Mouse (Mus musculus): ENCODE measurements around the gene Cmtm1. TPM values are rescaled to one million over a fixed set of nuclear protein-coding genes. Genes with fewer than 3 reads are reported as not detected.
A peak's percentile ranks its signal among the peaks of the same experiment; 100 is the strongest.
"Not testable (repeated sequence)": the region's sequence is repeated elsewhere in the genome, so short reads cannot be mapped to it uniquely, and the experiment has no call there.

The Cmtm1 gene
- polyA plus RNA-seq (2015; fragmentation: Nextera tagmentation; extraction: Ambion mirVana), result not detected in 2 replicates

GRCm38 (mm10) chr8:104309441-104310155 is at the start of gene Cmtm1, which contains the start of gene Gm45711:
Gene Cmtm1 (minus strand): TSS chr8:104310145.
Gene Gm45711 (minus strand): TSS chr8:104310081.
- H3K9ac ChIP-seq; H3K36me3 ChIP-seq; H3K4me1 ChIP-seq; H3K27ac ChIP-seq; H3K4me3 ChIP-seq; H3K27me3 ChIP-seq; H3K9me3 ChIP-seq; ATAC-seq (ENCODE audit: borderline replicate concordance, extremely low read depth, low FRiP score, low TSS enrichment); H3K4me2 ChIP-seq: not testable (repeated sequence)
- WGBS, result 84% methylated on average over 36 of the region's 36 CpGs

- Histone ChIP-seq H3K4me2 (no peak overlapping the region), H3K4me3 (no peak overlapping the region), H3K36me3 (peaks cover 14% of the 10 kb centered on the region; the same call in 1 of the 2 replicates), H3K9ac (no peak overlapping the region), H3K27me3 (no peaks in the 10 kb centered on the region), H3K4me1 (no peaks in the 10 kb centered on the region), H3K27ac (no peak overlapping the region), H3K9me3 (no peaks in the 10 kb centered on the region)
- WGBS, result 84% methylated on average over 3 of the region's 3 CpGs
- ATAC-seq (ENCODE audit: borderline replicate concordance, extremely low read depth, low FRiP score, low TSS enrichment), result no peak
These were observed 48.7 kb upstream of the Cmtm1 start for GRCm38 (mm10) chr8:104358637-104359036.

- Histone ChIP-seq H3K9me3 (no peaks in the 10 kb centered on the region), H3K27ac (no peak overlapping the region), H3K36me3 (peaks cover 18% of the 10 kb centered on the region; the same call in 1 of the 2 replicates), H3K4me3 (no peak overlapping the region), H3K27me3 (no peaks in the 10 kb centered on the region), H3K4me1 (no peaks in the 10 kb centered on the region), H3K4me2 (no peak overlapping the region), H3K9ac (no peak overlapping the region)
- 90% methylated on average over 10 of the region's 10 CpGs for WGBS
- ATAC-seq (ENCODE audit: borderline replicate concordance, extremely low read depth, low FRiP score, low TSS enrichment), result no peak
These were observed 44.6 kb upstream of the Cmtm1 start for GRCm38 (mm10) chr8:104354504-104354903.

GRCm38 (mm10) chr8:104353186-104353585 is 43.2 kb upstream of the Cmtm1 start:
- Histone ChIP-seq H3K27me3 (no peaks in the 10 kb centered on the region), H3K4me3 (no peak overlapping the region), H3K27ac (no peak overlapping the region), H3K4me1 (no peaks in the 10 kb centered on the region), H3K4me2 (no peak overlapping the region), H3K9me3 (no peaks in the 10 kb centered on the region), H3K36me3 (peaks cover 18% of the 10 kb centered on the region; the same call in 1 of the 2 replicates), H3K9ac (no peak overlapping the region)
- WGBS, result 54% methylated on average over 5 of the region's 5 CpGs
- ATAC-seq (ENCODE audit: borderline replicate concordance, extremely low read depth, low FRiP score, low TSS enrichment), result no peak

GRCm38 (mm10) chr8:104350047-104350446 is 40.1 kb upstream of the Cmtm1 start:
- Histone ChIP-seq H3K36me3 (peaks cover 40% of the 10 kb centered on the region), H3K27me3 (no peaks in the 10 kb centered on the region), H3K4me3 (no peak overlapping the region), H3K4me1 (no peaks in the 10 kb centered on the region), H3K9ac (no peak overlapping the region), H3K4me2 (no peak overlapping the region), H3K27ac (no peak overlapping the region), H3K9me3 (no peaks in the 10 kb centered on the region)
- ATAC-seq (ENCODE audit: borderline replicate concordance, extremely low read depth, low FRiP score, low TSS enrichment), result no peak
- 66% methylated on average over 13 of the region's 13 CpGs for WGBS

GRCm38 (mm10) chr8:104348971-104349370 is 39.0 kb upstream of the Cmtm1 start:
- H3K4me3 ChIP-seq, result no peak overlapping the region
- no peak overlapping the region for H3K27ac ChIP-seq
- no peaks in the 10 kb centered on the region for H3K27me3 ChIP-seq
- no peaks in the 10 kb centered on the region for H3K4me1 ChIP-seq
- 68% methylated on average over 5 of the region's 5 CpGs for WGBS
- H3K9me3 ChIP-seq, result no peaks in the 10 kb centered on the region
- no peak overlapping the region for H3K4me2 ChIP-seq
- no peak overlapping the region for H3K9ac ChIP-seq
- H3K36me3 ChIP-seq, result peaks cover 37% of the 10 kb centered on the region
- ATAC-seq (ENCODE audit: borderline replicate concordance, extremely low read depth, low FRiP score, low TSS enrichment), result no peak

- no peak for ATAC-seq (ENCODE audit: borderline replicate concordance, extremely low read depth, low FRiP score, low TSS enrichment)
- peaks cover 36% of the 10 kb centered on the region for H3K36me3 ChIP-seq
- 58% methylated on average over 12 of the region's 12 CpGs for WGBS
- H3K4me3 ChIP-seq, result no peak overlapping the region
- H3K4me2 ChIP-seq, result no peak overlapping the region
- no peaks in the 10 kb centered on the region for H3K9me3 ChIP-seq
- H3K9ac ChIP-seq, result no peak overlapping the region
- no peak overlapping the region for H3K27ac ChIP-seq
- H3K27me3 ChIP-seq, result no peaks in the 10 kb centered on the region
- H3K4me1 ChIP-seq, result peaks cover 11% of the 10 kb centered on the region
These were observed 36.8 kb upstream of the Cmtm1 start for GRCm38 (mm10) chr8:104346706-104347105.

- H3K27me3 ChIP-seq, result no peaks in the 10 kb centered on the region
- H3K4me2 ChIP-seq, result no peak overlapping the region
- 84% methylated on average over 5 of the region's 5 CpGs for WGBS
- ATAC-seq (ENCODE audit: borderline replicate concordance, extremely low read depth, low FRiP score, low TSS enrichment), result no peak
- no peak overlapping the region for H3K4me3 ChIP-seq
- H3K9me3 ChIP-seq, result no peaks in the 10 kb centered on the region
- H3K36me3 ChIP-seq, result peaks cover 35% of the 10 kb centered on the region
- H3K9ac ChIP-seq, result no peak overlapping the region
- H3K4me1 ChIP-seq, result peaks cover 17% of the 10 kb centered on the region
- H3K27ac ChIP-seq, result no peak overlapping the region
These were observed 34.7 kb upstream of the Cmtm1 start for GRCm38 (mm10) chr8:104344622-104345021.

- Histone ChIP-seq H3K36me3 (peaks cover 35% of the 10 kb centered on the region), H3K9ac (no peak overlapping the region), H3K4me1 (peaks cover 22% of the 10 kb centered on the region), H3K4me2 (no peak overlapping the region), H3K27me3 (no peaks in the 10 kb centered on the region), H3K27ac (no peak overlapping the region), H3K9me3 (no peaks in the 10 kb centered on the region), H3K4me3 (no peak overlapping the region)
- 9% methylated on average over 7 of the region's 7 CpGs for WGBS
- ATAC-seq (ENCODE audit: borderline replicate concordance, extremely low read depth, low FRiP score, low TSS enrichment), result no peak
These were observed 34.0 kb upstream of the Cmtm1 start for GRCm38 (mm10) chr8:104343957-104344356.

- Histone ChIP-seq H3K9ac (no peak overlapping the region), H3K36me3 (peaks cover 30% of the 10 kb centered on the region; the same call in 1 of the 2 replicates), H3K27me3 (no peaks in the 10 kb centered on the region), H3K4me2 (peak overlapping the region; percentile 87; the same call in 1 of the 2 replicates), H3K4me1 (peaks cover 22% of the 10 kb centered on the region), H3K9me3 (no peaks in the 10 kb centered on the region), H3K4me3 (no peak overlapping the region), H3K27ac (no peak overlapping the region)
- 61% methylated on average over 5 of the region's 5 CpGs for WGBS
- ATAC-seq (ENCODE audit: borderline replicate concordance, extremely low read depth, low FRiP score, low TSS enrichment), result no peak
These were observed 32.5 kb upstream of the Cmtm1 start for GRCm38 (mm10) chr8:104342426-104342825.

GRCm38 (mm10) chr8:104341678-104342077 is 31.7 kb upstream of the Cmtm1 start:
- ATAC-seq (ENCODE audit: borderline replicate concordance, extremely low read depth, low FRiP score, low TSS enrichment), result no peak
- Histone ChIP-seq H3K9me3 (no peaks in the 10 kb centered on the region), H3K36me3 (peaks cover 23% of the 10 kb centered on the region; the same call in 1 of the 2 replicates), H3K9ac (peak overlapping the region; percentile 87), H3K4me3 (peak overlapping the region; percentile 68), H3K4me1 (peaks cover 22% of the 10 kb centered on the region), H3K4me2 (peak overlapping the region; percentile 87), H3K27ac (peak overlapping the region; percentile 31; the same call in 1 of the 2 replicates), H3K27me3 (no peaks in the 10 kb centered on the region)
- 39% methylated on average over 6 of the region's 6 CpGs for WGBS

- peaks cover 18% of the 10 kb centered on the region; the same call in 1 of the 2 replicates for H3K36me3 ChIP-seq
- 0% methylated on average over 24 of the region's 24 CpGs for WGBS
- H3K9ac ChIP-seq, result peak overlapping the region; percentile 87
- peaks cover 22% of the 10 kb centered on the region for H3K4me1 ChIP-seq
- peak; percentile 70 for ATAC-seq (ENCODE audit: borderline replicate concordance, extremely low read depth, low FRiP score, low TSS enrichment)
- H3K27ac ChIP-seq, result peak overlapping the region; percentile 84
- H3K4me3 ChIP-seq, result peak overlapping the region; percentile 68
- H3K4me2 ChIP-seq, result peak overlapping the region; percentile 87
- no peaks in the 10 kb centered on the region for H3K9me3 ChIP-seq
- H3K27me3 ChIP-seq, result no peaks in the 10 kb centered on the region
These were observed 31.2 kb upstream of the Cmtm1 start for GRCm38 (mm10) chr8:104341106-104341561.

Measured in lung, embryonic 15.5 days (tissue).